Mouse (Mus musculus) CH12.LX (cell line): ENCODE results near the gene Cdk17.

Experiments used
- CHD2 ChIP-seq: IDR thresholded peaks from 2 replicates; pipeline ENCODE4 v1.6.1; 2011; ENCODE audit warnings: low read length, improper control_type of control experiment
- CTCF ChIP-seq, 2 experiments: IDR thresholded peaks in 1 of 2; conservative IDR thresholded peaks in 1 of 2; 2 replicates each; pipeline ENCODE4 v1.5.1; 2011 to 2012; ENCODE audit warnings: low read depth in 2 of 2, low read length in 2 of 2, improper control_type of control experiment in 1 of 2, inconsistent platforms in 1 of 2, mild to moderate bottlenecking in 1 of 2, moderate library complexity in 1 of 2
- E2F4 ChIP-seq: IDR thresholded peaks from 2 replicates; pipeline ENCODE4 v1.6.1; 2011; ENCODE audit warnings: low read depth, low read length, improper control_type of control experiment; ENCODE audit not compliant: insufficient replicate concordance
- EP300 ChIP-seq: IDR thresholded peaks from 2 replicates; pipeline ENCODE4 v1.6.1; 2011; ENCODE audit warnings: low read length, improper control_type of control experiment
- ETS1 ChIP-seq: conservative IDR thresholded peaks from 2 replicates; pipeline ENCODE4 v1.6.1; 2012; ENCODE audit warnings: low read depth, mild to moderate bottlenecking, inconsistent platforms, low read length, improper control_type of control experiment, moderate library complexity
- JUND ChIP-seq: conservative IDR thresholded peaks from 2 replicates; pipeline ENCODE4 v1.6.1; 2011; ENCODE audit warnings: low read depth, low read length, improper control_type of control experiment
- MAX ChIP-seq: IDR thresholded peaks from 2 replicates; pipeline ENCODE4 v1.6.1; 2011; ENCODE audit warnings: low read length, improper control_type of control experiment
- MXI1 ChIP-seq: IDR thresholded peaks from 2 replicates; pipeline ENCODE4 v1.6.1; 2011; ENCODE audit warnings: mild to moderate bottlenecking, low read depth, low read length, improper control_type of control experiment
- POLR2A ChIP-seq: IDR thresholded peaks from 2 replicates; pipeline ENCODE4 v1.6.1; 2011; ENCODE audit warnings: low read depth, mild to moderate bottlenecking, improper control_type of control experiment, low read length
- POLR2AphosphoS2 ChIP-seq: IDR thresholded peaks from 2 replicates; pipeline ENCODE4 v1.6.1; 2011; ENCODE audit warnings: low read depth, low read length, improper control_type of control experiment
- TBP ChIP-seq: conservative IDR thresholded peaks from 2 replicates; pipeline ENCODE4 v1.6.1; 2011; ENCODE audit warnings: low read depth, low read length, improper control_type of control experiment
- TCF12 ChIP-seq: IDR thresholded peaks from 2 replicates; pipeline ENCODE4 v1.6.1; 2014; ENCODE audit warnings: low read depth, mild to moderate bottlenecking, inconsistent platforms, low read length, improper control_type of control experiment
- USF1 ChIP-seq: IDR thresholded peaks from 2 replicates; pipeline ENCODE4 v1.6.1; 2014; ENCODE audit warnings: low read depth, mild to moderate bottlenecking, inconsistent platforms, low read length, improper control_type of control experiment
- ZNF384 ChIP-seq: IDR thresholded peaks from 2 replicates; pipeline ENCODE4 v1.6.1; 2012; ENCODE audit warnings: low read depth, low read length, improper control_type of control experiment, inconsistent platforms

DNA sequence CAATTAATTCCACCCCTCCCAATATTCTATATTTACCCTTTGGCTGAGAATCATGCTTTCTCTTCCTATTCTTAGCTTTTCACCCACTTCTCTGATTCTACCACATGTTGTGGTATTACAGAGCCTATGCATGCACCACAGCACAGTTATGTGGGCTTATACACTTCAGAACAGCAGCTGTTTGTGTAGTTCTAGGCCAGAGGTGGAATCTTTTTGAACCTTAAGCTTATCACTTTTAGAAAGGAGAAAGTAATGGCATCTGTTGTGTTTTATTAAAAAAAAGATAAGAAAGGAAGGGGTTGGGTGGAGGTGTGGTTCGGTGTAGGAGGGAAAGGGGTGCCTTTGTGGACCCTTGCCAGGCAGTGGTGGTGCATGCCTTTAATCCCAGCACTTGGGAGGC is 16.1 kb upstream of the Cdk17 start:
- no peak for TF ChIP-seq CTCF (conservative IDR thresholded peaks at IDR 0.05 in 1 of 2, IDR thresholded peaks at IDR 0.05 in 1 of 2; ENCODE audit: low read depth in 2 of 2, low read length in 2 of 2)
- no peak for TF ChIP-seq CHD2
- no peak for TF ChIP-seq POLR2A
- TF ChIP-seq ETS1, result no peak
- no peak for TF ChIP-seq POLR2AphosphoS2
- TF ChIP-seq ZNF384, result no peak
- TF ChIP-seq E2F4, result no peak
- no peak for TF ChIP-seq MXI1
- no peak for TF ChIP-seq JUND
- no peak for TF ChIP-seq TBP
- no peak for TF ChIP-seq EP300
- TF ChIP-seq USF1, result no peak
- TF ChIP-seq TCF12, result no peak
- TF ChIP-seq MAX, result no peak
